Mouse (Mus musculus): Measurements from ENCODE around the gene AC124108.1. TPM values are rescaled to one million over a fixed set of nuclear protein-coding genes. Genes with fewer than 3 reads are reported as not detected.

AC124108.1 gene
- polyA plus RNA-seq, 1 experiment from 2014 or later: 5.0 TPM

- peak; percentile 88 for DNase-seq (ENCODE audit: low spot score, missing footprints)
- no peak overlapping the region for H3K27ac ChIP-seq (ENCODE audit: low read depth, low read length)
These were observed 4.4 kb downstream of the AC124108.1 start for GRCm38 (mm10) chr1:132195681-132196080.

GRCm38 (mm10) chr1:132196337-132196736 lies 5.1 kb downstream of the AC124108.1 start:
- H3K36me3 ChIP-seq (ENCODE audit: control insufficient read depth, insufficient read depth, low read length): no peaks in the 10 kb centered on the region
- DNase-seq (ENCODE audit: low spot score, missing footprints): peak; percentile 85
- H3K27me3 ChIP-seq (ENCODE audit: control insufficient read depth, insufficient read depth, low read length): no peaks in the 10 kb centered on the region
- H3K9ac ChIP-seq (ENCODE audit: low read length): peak overlapping the region; percentile 40; the same call in 1 of the 2 replicates
- H3K9me3 ChIP-seq (ENCODE audit: control insufficient read depth, low read length): no peaks in the 10 kb centered on the region
- WGBS: 9% methylated on average over 7 of the region's 7 CpGs
- no peak overlapping the region; the same call in 1 of the 2 replicates for H3K4me2 ChIP-seq
- peak overlapping the region; percentile 3; the same call in 1 of the 2 replicates for H3K27ac ChIP-seq (ENCODE audit: low read depth, low read length)
- peaks cover 90% of the 10 kb centered on the region for H3K4me1 ChIP-seq (ENCODE audit: control insufficient read depth, insufficient read depth, low read length)
- ATAC-seq (ENCODE audit: low FRiP score): no peak
- H3K4me3 ChIP-seq (ENCODE audit: low read depth, low read length): no peak overlapping the region

More at GRCm38 (mm10) chr1:132195681-132196080, 4.4 kb downstream of the AC124108.1 start:
- H3K4me1 ChIP-seq (ENCODE audit: control insufficient read depth, insufficient read depth, low read length): peaks cover 84% of the 10 kb centered on the region
- 28% methylated on average over 5 of the region's 5 CpGs for WGBS
- H3K36me3 ChIP-seq (ENCODE audit: control insufficient read depth, insufficient read depth, low read length): no peaks in the 10 kb centered on the region
- ATAC-seq (ENCODE audit: low FRiP score): no peak
- peak overlapping the region; percentile 24; the same call in 1 of the 2 replicates for H3K4me2 ChIP-seq
- no peaks in the 10 kb centered on the region; the same call in 1 of the 2 replicates for H3K27me3 ChIP-seq (ENCODE audit: control insufficient read depth, insufficient read depth, low read length)
- H3K9ac ChIP-seq (ENCODE audit: low read length): peak overlapping the region; percentile 40
- H3K9me3 ChIP-seq (ENCODE audit: control insufficient read depth, low read length): no peaks in the 10 kb centered on the region
- H3K4me3 ChIP-seq (ENCODE audit: low read depth, low read length): no peak overlapping the region

DNA sequence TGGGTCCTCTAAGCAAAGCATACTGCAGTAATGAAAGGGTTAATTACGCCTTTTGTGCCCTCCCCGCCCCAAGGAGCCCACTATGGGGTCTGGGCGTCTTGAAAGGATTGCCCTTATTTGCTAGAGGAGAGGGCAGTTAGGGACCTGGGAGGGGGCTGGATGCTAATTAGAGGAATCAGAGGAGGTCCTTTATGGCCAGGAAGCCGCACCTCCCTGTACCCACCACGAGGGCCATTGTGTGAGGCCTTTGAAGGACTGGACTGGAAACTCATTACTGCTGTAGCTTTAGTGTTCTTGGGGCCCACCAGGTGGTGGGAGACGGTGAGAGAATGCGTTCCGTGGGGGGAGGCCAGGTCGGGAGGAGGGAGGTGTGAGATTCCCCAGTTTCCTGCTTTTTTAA lies 6.4 kb downstream of the AC124108.1 start:
- peaks cover 96% of the 10 kb centered on the region for H3K4me1 ChIP-seq (ENCODE audit: control insufficient read depth, insufficient read depth, low read length)
- H3K27ac ChIP-seq (ENCODE audit: low read depth, low read length): peak overlapping the region; percentile 8; the same call in 1 of the 2 replicates
- no peaks in the 10 kb centered on the region for H3K36me3 ChIP-seq (ENCODE audit: control insufficient read depth, insufficient read depth, low read length)
- 5% methylated on average over 9 of the region's 9 CpGs for WGBS
- DNase-seq (ENCODE audit: low spot score, missing footprints) (peak; percentile 92), ATAC-seq (ENCODE audit: low FRiP score) (peak; percentile 6; the same call in 1 of the 2 replicates)
- no peaks in the 10 kb centered on the region for H3K27me3 ChIP-seq (ENCODE audit: control insufficient read depth, insufficient read depth, low read length)
- 0 out of 2 replicates have a peak overlapping the region, but pooled peaks have one; percentile 9 for H3K4me3 ChIP-seq (ENCODE audit: low read depth, low read length)
- peak overlapping the region; percentile 20; the same call in 1 of the 2 replicates for H3K4me2 ChIP-seq
- H3K9me3 ChIP-seq (ENCODE audit: control insufficient read depth, low read length): no peaks in the 10 kb centered on the region
- H3K9ac ChIP-seq (ENCODE audit: low read length): peak overlapping the region; percentile 24; the same call in 1 of the 2 replicates

GRCm38 (mm10) chr1:132198401-132199071 lies 7.3 kb downstream of the AC124108.1 start:
- no peak overlapping the region for H3K4me2 ChIP-seq
- 0 out of 2 replicates have a peak overlapping the region, but pooled peaks have one; percentile 24 for H3K9ac ChIP-seq (ENCODE audit: low read length)
- H3K27me3 ChIP-seq (ENCODE audit: control insufficient read depth, insufficient read depth, low read length): no peaks in the 10 kb centered on the region

DNA sequence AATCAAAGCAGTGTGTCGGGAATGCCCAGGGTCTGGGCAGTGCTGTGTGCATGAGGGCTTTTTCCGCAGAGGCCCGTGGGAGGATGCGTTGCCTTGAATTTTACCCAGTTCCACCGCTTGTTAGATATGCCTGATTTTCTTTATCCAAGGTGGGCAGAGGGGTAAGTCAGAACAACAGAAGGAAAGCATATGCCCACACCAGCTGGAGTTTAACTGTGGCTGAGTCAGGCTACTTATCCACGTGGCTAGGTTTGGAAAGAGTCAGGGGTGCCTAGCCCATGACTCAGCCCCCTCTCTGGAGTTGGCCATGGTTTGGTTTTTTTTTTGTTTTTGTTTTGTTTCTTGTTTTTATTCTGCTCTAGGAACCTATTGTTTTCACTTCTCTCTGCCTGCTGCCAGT lies 8.0 kb downstream of the AC124108.1 start:
- H3K4me2 ChIP-seq: no peak overlapping the region
- H3K27ac ChIP-seq (ENCODE audit: low read depth, low read length): peak overlapping the region; percentile 92
- no peaks in the 10 kb centered on the region for H3K36me3 ChIP-seq (ENCODE audit: control insufficient read depth, insufficient read depth, low read length)
- 68% methylated on average over 6 of the region's 6 CpGs for WGBS
- no peaks in the 10 kb centered on the region for H3K27me3 ChIP-seq (ENCODE audit: control insufficient read depth, insufficient read depth, low read length)
- H3K4me1 ChIP-seq (ENCODE audit: control insufficient read depth, insufficient read depth, low read length): peaks cover 80% of the 10 kb centered on the region
- no peak for ATAC-seq (ENCODE audit: low FRiP score)
- DNase-seq (ENCODE audit: low spot score, missing footprints): no peak
- H3K4me3 ChIP-seq (ENCODE audit: low read depth, low read length): no peak overlapping the region
- no peak overlapping the region; the same call in 1 of the 2 replicates for H3K9ac ChIP-seq (ENCODE audit: low read length)
- H3K9me3 ChIP-seq (ENCODE audit: control insufficient read depth, low read length): no peaks in the 10 kb centered on the region

More at GRCm38 (mm10) chr1:132198401-132199071, 7.3 kb downstream of the AC124108.1 start:
- Histone ChIP-seq H3K27ac (ENCODE audit: low read depth, low read length) (peak overlapping the region; percentile 8), H3K4me3 (ENCODE audit: low read depth, low read length) (no peak overlapping the region), H3K36me3 (ENCODE audit: control insufficient read depth, insufficient read depth, low read length) (no peaks in the 10 kb centered on the region), H3K4me1 (ENCODE audit: control insufficient read depth, insufficient read depth, low read length) (peaks cover 88% of the 10 kb centered on the region), H3K9me3 (ENCODE audit: control insufficient read depth, low read length) (no peaks in the 10 kb centered on the region)
- no peak for ATAC-seq (ENCODE audit: low FRiP score)
- 81% methylated on average over 16 of the region's 16 CpGs for WGBS
- DNase-seq (ENCODE audit: low spot score, missing footprints): peak; percentile 85

- Histone ChIP-seq H3K9ac (ENCODE audit: low read length) (peak overlapping the region; percentile 57), H3K9me3 (ENCODE audit: control insufficient read depth, low read length) (no peaks in the 10 kb centered on the region), H3K4me3 (ENCODE audit: low read depth, low read length) (no peak overlapping the region), H3K27ac (ENCODE audit: low read depth, low read length) (peak overlapping the region; percentile 92), H3K36me3 (ENCODE audit: control insufficient read depth, insufficient read depth, low read length) (no peaks in the 10 kb centered on the region), H3K27me3 (ENCODE audit: control insufficient read depth, insufficient read depth, low read length) (no peaks in the 10 kb centered on the region), H3K4me2 (peak overlapping the region; percentile 45), H3K4me1 (ENCODE audit: control insufficient read depth, insufficient read depth, low read length) (peaks cover 74% of the 10 kb centered on the region)
- ATAC-seq (ENCODE audit: low FRiP score) (no peak), DNase-seq (ENCODE audit: low spot score, missing footprints) (no peak)
- 14% methylated on average over 12 of the region's 12 CpGs for WGBS
These were observed 8.7 kb downstream of the AC124108.1 start for GRCm38 (mm10) chr1:132199934-132200333.

DNA sequence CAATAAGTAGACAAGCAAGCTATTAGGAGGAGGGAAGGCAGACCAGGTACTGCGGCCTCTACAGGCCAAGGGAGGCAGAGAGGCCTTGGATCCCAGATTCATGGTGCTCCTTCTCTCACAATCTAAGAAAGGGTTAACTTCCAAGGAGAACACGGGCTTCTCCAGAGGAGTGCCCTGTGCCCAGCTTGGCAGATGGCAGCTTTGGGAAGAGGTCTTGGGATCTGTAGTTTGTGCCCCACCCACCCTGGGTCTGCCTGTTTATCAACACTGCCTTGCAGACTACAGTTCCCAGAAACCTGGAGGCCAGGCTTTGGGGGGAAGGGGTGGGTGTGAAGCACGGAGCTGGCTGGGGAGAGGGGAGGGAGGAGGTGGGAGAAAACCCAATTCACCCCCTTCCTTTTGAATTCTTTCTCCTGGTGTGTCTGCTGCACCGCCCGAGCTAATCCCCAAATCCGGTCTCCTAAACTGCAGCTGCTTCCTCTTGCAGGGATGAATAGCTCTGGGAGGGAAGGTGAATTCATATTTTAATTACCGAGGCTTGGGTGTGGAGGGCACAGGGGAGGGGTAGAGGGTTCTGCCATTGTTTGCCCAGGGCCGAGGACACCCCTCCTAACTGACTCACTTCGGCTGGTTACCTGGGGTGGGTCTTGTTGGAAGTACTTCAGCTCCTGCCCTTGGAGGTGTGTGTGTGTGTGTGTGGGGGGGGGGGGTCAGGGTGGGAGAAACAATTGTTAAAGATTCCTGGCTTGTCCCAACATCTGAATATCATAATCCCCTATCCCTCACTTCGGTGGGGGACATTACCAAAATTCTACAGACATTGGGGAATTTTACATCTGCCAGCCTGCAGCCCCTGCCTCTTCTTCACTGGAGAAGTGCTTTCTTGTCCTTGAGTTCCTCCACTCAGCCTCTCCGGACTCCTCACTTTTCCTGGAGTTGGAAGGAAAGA lies 9.6 kb downstream of the AC124108.1 start:
- Histone ChIP-seq H3K27me3 (ENCODE audit: control insufficient read depth, insufficient read depth, low read length) (no peaks in the 10 kb centered on the region), H3K4me1 (ENCODE audit: control insufficient read depth, insufficient read depth, low read length) (peaks cover 65% of the 10 kb centered on the region), H3K9ac (ENCODE audit: low read length) (peak overlapping the region; percentile 53), H3K27ac (ENCODE audit: low read depth, low read length) (peak overlapping the region; percentile 92), H3K9me3 (ENCODE audit: control insufficient read depth, low read length) (no peaks in the 10 kb centered on the region), H3K4me2 (peak overlapping the region; percentile 45), H3K4me3 (ENCODE audit: low read depth, low read length) (0 out of 2 replicates have a peak overlapping the region, but pooled peaks have one; percentile 11), H3K36me3 (ENCODE audit: control insufficient read depth, insufficient read depth, low read length) (no peaks in the 10 kb centered on the region)
- DNase-seq (ENCODE audit: low spot score, missing footprints) (peak; percentile 97), ATAC-seq (ENCODE audit: low FRiP score) (peak; percentile 87)
- 1% methylated on average over 11 of the region's 11 CpGs for WGBS

DNA sequence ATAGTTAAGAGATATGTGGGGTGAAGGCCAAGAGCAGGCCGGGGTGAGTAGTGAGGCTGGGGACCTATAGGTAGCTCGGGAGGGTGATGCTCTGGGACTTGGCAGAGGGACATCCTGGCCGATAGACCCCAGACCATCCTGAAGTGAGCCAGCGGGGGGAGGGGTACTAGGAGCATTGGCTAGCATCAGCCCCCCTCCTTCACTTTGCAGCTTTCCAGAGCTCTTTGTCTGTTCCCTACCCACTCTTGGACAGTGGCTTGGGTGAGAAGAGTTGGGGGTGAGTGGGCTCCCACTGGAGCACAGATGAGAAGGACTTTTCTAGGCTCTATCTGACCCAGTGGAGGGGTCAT lies 10.2 kb downstream of the AC124108.1 start:
- Histone ChIP-seq H3K4me1 (ENCODE audit: control insufficient read depth, insufficient read depth, low read length) (peaks cover 59% of the 10 kb centered on the region), H3K4me2 (peak overlapping the region; percentile 45; the same call in 1 of the 2 replicates), H3K27me3 (ENCODE audit: control insufficient read depth, insufficient read depth, low read length) (no peaks in the 10 kb centered on the region), H3K27ac (ENCODE audit: low read depth, low read length) (peak overlapping the region; percentile 92), H3K36me3 (ENCODE audit: control insufficient read depth, insufficient read depth, low read length) (no peaks in the 10 kb centered on the region), H3K9ac (ENCODE audit: low read length) (peak overlapping the region; percentile 53), H3K9me3 (ENCODE audit: control insufficient read depth, low read length) (no peaks in the 10 kb centered on the region), H3K4me3 (ENCODE audit: low read depth, low read length) (0 out of 2 replicates have a peak overlapping the region, but pooled peaks have one; percentile 11)
- WGBS: 9% methylated on average over 4 of the region's 4 CpGs
- DNase-seq (ENCODE audit: low spot score, missing footprints): peak; percentile 91
- peak; percentile 19; the same call in 1 of the 2 replicates for ATAC-seq (ENCODE audit: low FRiP score)
